Mouse (Mus musculus): ENCODE data around the gene Aloxe3. TPM values are rescaled to one million over a fixed set of nuclear protein-coding genes. Genes with fewer than 3 reads are reported as not detected.

Aloxe3 gene
- total and polyA plus RNA-seq, 3 experiments = 0.13 to 0.23 TPM; not detected in 1

- H3K4me3 ChIP-seq (replicated peaks in 1 of 3; ENCODE audit: low read depth in 2 of 3, low read length in 2 of 3, poor library complexity in 1 of 3) = no peak overlapping the region
- DNase-seq (ENCODE audit: extremely low read depth) = peak; percentile 37
- H3K4me1 ChIP-seq (ENCODE audit: control insufficient read depth in 1 of 2, insufficient read depth in 2 of 2) = peaks cover 6 to 14% of the 10 kb centered on the region in 2 experiments
- H3K27ac ChIP-seq (ENCODE audit: insufficient read depth, low read depth) = no peak overlapping the region
- 0 out of 2 replicates have a peak, but pooled peaks have one; percentile 19 for TF ChIP-seq ZNF384 (IDR thresholded peaks at IDR 0.05; ENCODE audit: low read depth, low read length)
- TF ChIP-seq RCOR1 (conservative IDR thresholded peaks at IDR 0.05; ENCODE audit: low read depth, low read length) = no peak
- TF ChIP-seq CHD2 (IDR thresholded peaks at IDR 0.05; ENCODE audit: low read length) = no peak
- peak; percentile 98 for TF ChIP-seq TBP (conservative IDR thresholded peaks at IDR 0.05; ENCODE audit: low read depth, low read length)
- peak; percentile 64; the same call in 1 of the 2 replicates for TF ChIP-seq MAFK (IDR thresholded peaks at IDR 0.05; ENCODE audit: insufficient replicate concordance, low read length)
- TF ChIP-seq ELF1 (IDR thresholded peaks at IDR 0.05; ENCODE audit: low read depth, low read length) = peak; percentile 45
- no peak for TF ChIP-seq ZC3H11A (IDR thresholded peaks at IDR 0.05; ENCODE audit: low read depth, low read length)
- in situ Hi-C loops (cut with MboI; ENCODE audit: low pct_ligation_motif_present, low pct_unique_long_range_greater_than_20kb, low sequenced_read_pairs) (no loop called here), dilution Hi-C loops (cut with MboI; ENCODE audit: extremely low pct_ligation_motif_present, extremely low pct_unique_long_range_greater_than_20kb, low sequenced_read_pairs) (no loop called here)
- H3K9ac ChIP-seq (ENCODE audit: insufficient read depth, low read depth) = no peak overlapping the region
- H3K27me3 ChIP-seq (replicated peaks) = peaks cover 77% of the 10 kb centered on the region
- H3K4me2 ChIP-seq (ENCODE audit: insufficient read depth, low read depth, poor library complexity, severe bottlenecking) = no peak overlapping the region
- H3K36me3 ChIP-seq (replicated peaks in 1 of 2; ENCODE audit: control insufficient read depth in 1 of 2, insufficient read depth in 1 of 2, low read length in 1 of 2) = no peaks in the 10 kb centered on the region
- H3K9me3 ChIP-seq (replicated peaks; ENCODE audit: low read length) = peaks cover 3% of the 10 kb centered on the region
- H3K79me2 ChIP-seq (replicated peaks; ENCODE audit: control insufficient read depth, extremely low read depth, insufficient read depth, poor library complexity, severe bottlenecking) = no peaks in the 10 kb centered on the region
These were observed 2.9 kb downstream of the Aloxe3 start for GRCm38 (mm10) chr11:69128426-69129122.

DNA sequence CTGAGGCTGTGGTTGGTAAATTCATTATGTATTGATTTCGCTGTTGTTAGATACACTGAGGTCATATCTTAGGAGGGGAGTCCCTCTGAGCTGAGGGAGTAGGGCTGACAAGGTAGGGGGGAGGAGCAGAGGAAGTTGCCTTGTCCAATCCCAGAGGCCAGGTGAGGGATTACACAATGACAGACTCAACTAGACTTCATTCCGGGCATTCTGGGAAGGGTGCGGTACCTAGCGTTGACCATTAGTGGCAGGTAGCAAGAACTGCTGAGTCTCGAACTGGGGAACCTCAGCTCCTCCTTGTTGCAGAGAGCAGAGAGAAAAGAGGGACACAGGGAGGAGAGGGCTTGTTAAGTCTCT, 7.8 kb downstream of the Aloxe3 start:
- no peak overlapping the region for H3K4me3 ChIP-seq (replicated peaks in 1 of 3; ENCODE audit: low read depth in 2 of 3, low read length in 2 of 3, poor library complexity in 1 of 3)
- TF ChIP-seq SIN3A (IDR thresholded peaks at IDR 0.05; ENCODE audit: low read length) (no peak), CHD1 (IDR thresholded peaks at IDR 0.05; ENCODE audit: low read depth, low read length) (no peak), CHD2 (IDR thresholded peaks at IDR 0.05; ENCODE audit: low read length) (no peak), HCFC1 (IDR thresholded peaks at IDR 0.05; ENCODE audit: low read depth, low read length) (no peak)
- dilution Hi-C loops (cut with MboI; ENCODE audit: extremely low pct_ligation_motif_present, extremely low pct_unique_long_range_greater_than_20kb, low sequenced_read_pairs) = no loop called here
- no peak overlapping the region for H3K9ac ChIP-seq (ENCODE audit: insufficient read depth, low read depth)
- no peak overlapping the region for H3K27ac ChIP-seq (ENCODE audit: insufficient read depth, low read depth)
- H3K36me3 ChIP-seq (replicated peaks in 1 of 2; ENCODE audit: control insufficient read depth in 1 of 2, insufficient read depth in 1 of 2, low read length in 1 of 2) = no peaks in the 10 kb centered on the region
- H3K4me1 ChIP-seq (ENCODE audit: control insufficient read depth in 1 of 2, insufficient read depth in 2 of 2) = peaks cover 4 to 8% of the 10 kb centered on the region in 2 experiments; a peak in 3 of 4 replicates
- H3K79me2 ChIP-seq (replicated peaks; ENCODE audit: control insufficient read depth, extremely low read depth, insufficient read depth, poor library complexity, severe bottlenecking) = no peaks in the 10 kb centered on the region
- H3K4me2 ChIP-seq (ENCODE audit: insufficient read depth, low read depth, poor library complexity, severe bottlenecking) = no peak overlapping the region
- peaks cover 6% of the 10 kb centered on the region for H3K9me3 ChIP-seq (replicated peaks; ENCODE audit: low read length)
- in situ Hi-C loops (cut with MboI; ENCODE audit: low pct_ligation_motif_present, low pct_unique_long_range_greater_than_20kb, low sequenced_read_pairs) = no loop called here
- peaks cover 62% of the 10 kb centered on the region for H3K27me3 ChIP-seq (replicated peaks)
- DNase-seq (ENCODE audit: extremely low read depth) = no peak

- Histone ChIP-seq H3K79me2 (replicated peaks; ENCODE audit: control insufficient read depth, extremely low read depth, insufficient read depth, poor library complexity, severe bottlenecking) (no peaks in the 10 kb centered on the region), H3K4me1 (ENCODE audit: control insufficient read depth in 1 of 2, insufficient read depth in 2 of 2) (peaks cover 4 to 8% of the 10 kb centered on the region in 2 experiments; a peak in 3 of 4 replicates), H3K27ac (ENCODE audit: insufficient read depth, low read depth) (no peak overlapping the region), H3K9ac (ENCODE audit: insufficient read depth, low read depth) (no peak overlapping the region), H3K9me3 (replicated peaks; ENCODE audit: low read length) (peaks cover 6% of the 10 kb centered on the region), H3K4me3 (replicated peaks in 1 of 3; ENCODE audit: low read depth in 2 of 3, low read length in 2 of 3, poor library complexity in 1 of 3) (no peak overlapping the region), H3K4me2 (ENCODE audit: insufficient read depth, low read depth, poor library complexity, severe bottlenecking) (no peak overlapping the region), H3K27me3 (replicated peaks) (peaks cover 62% of the 10 kb centered on the region), H3K36me3 (replicated peaks in 1 of 2; ENCODE audit: control insufficient read depth in 1 of 2, insufficient read depth in 1 of 2, low read length in 1 of 2) (no peaks in the 10 kb centered on the region)
- dilution Hi-C loops (cut with MboI; ENCODE audit: extremely low pct_ligation_motif_present, extremely low pct_unique_long_range_greater_than_20kb, low sequenced_read_pairs) (no loop called here), in situ Hi-C loops (cut with MboI; ENCODE audit: low pct_ligation_motif_present, low pct_unique_long_range_greater_than_20kb, low sequenced_read_pairs) (no loop called here)
- DNase-seq (ENCODE audit: extremely low read depth) = no peak
- TF ChIP-seq NELFE (IDR thresholded peaks at IDR 0.05; ENCODE audit: low read depth, low read length) (no peak), TBP (conservative IDR thresholded peaks at IDR 0.05; ENCODE audit: low read depth, low read length) (no peak), CTCF (conservative IDR thresholded peaks at IDR 0.05 in 1 of 2, IDR thresholded peaks at IDR 0.05 in 1 of 2; ENCODE audit: low read depth in 2 of 2, low read length in 2 of 2) (peak in 1 of 2 experiments; percentile 29; a peak in 1 of 4 replicates), MAFK (IDR thresholded peaks at IDR 0.05; ENCODE audit: insufficient replicate concordance, low read length) (no peak), HCFC1 (IDR thresholded peaks at IDR 0.05; ENCODE audit: low read depth, low read length) (no peak), MAX (IDR thresholded peaks at IDR 0.05; ENCODE audit: low read length) (no peak)
These were observed 8.4 kb downstream of the Aloxe3 start for GRCm38 (mm10) chr11:69133923-69134621.

Data from CH12.LX (cell line).